Mouse (Mus musculus): ENCODE measurements at regions not wholly inside any gene's neighbourhood (a gene's known extent, or its start where the extent isn't known, plus 50 kb on each side); places are given as distances from the start of the nearest gene placed in this dataset.

- TF ChIP-seq CTCF (IDR thresholded peaks at IDR 0.05; ENCODE audit: insufficient read depth, low read depth, low read length) (no peak), POLR2A (IDR thresholded peaks at IDR 0.05; ENCODE audit: insufficient read depth, low read depth, low read length) (no peak)
Measured at GRCm38 (mm10) chr1:40954720-40955163, 149.3 kb downstream of the Tmem182 start.
